Mouse (Mus musculus) hindbrain, embryonic 11.5 days (tissue): ENCODE results near the gene Ciita. TPM values are rescaled to one million over a fixed set of nuclear protein-coding genes. Genes with fewer than 3 reads are reported as not detected.

Experiments
- ATAC-seq: fragments of 200-750 bp; cut with Nextera tagmentation; 2 replicates; pipeline ENCODE4 v1.8.0; 2017; ENCODE audit warnings: mild to moderate bottlenecking, moderate TSS enrichment, moderate library complexity; ENCODE audit not compliant: low FRiP score
- DNase-seq: peaks from one replicate; pipeline ENCODE4 v3.0.0-alpha.2; 2015; ENCODE audit warnings: low spot score
- H3K27ac ChIP-seq: fragments of 300-500 bp; sonication (generic); 2 replicates; pipeline ENCODE4 v1.5.1; 2014; ENCODE audit warnings: mild to moderate bottlenecking, low read depth, low read length
- H3K27me3 ChIP-seq: fragments of 300-500 bp; sonication (generic); 2 replicates; pipeline ENCODE4 v1.6.1; 2014; ENCODE audit warnings: mild to moderate bottlenecking, low read length, moderate library complexity, mixed read lengths; ENCODE audit not compliant: control insufficient read depth, insufficient read depth
- H3K36me3 ChIP-seq: fragments of 300-500 bp; sonication (generic); 2 replicates; pipeline ENCODE4 v1.6.1; 2014; ENCODE audit warnings: mild to moderate bottlenecking, low read length, moderate library complexity, mixed read lengths; ENCODE audit not compliant: control insufficient read depth, insufficient read depth
- H3K4me1 ChIP-seq: fragments of 300-500 bp; sonication (generic); replicated peaks from 2 replicates; pipeline ENCODE4 v1.6.1; 2014; ENCODE audit warnings: low read length, mixed read lengths; ENCODE audit not compliant: control insufficient read depth, insufficient read depth
- H3K4me2 ChIP-seq: fragments of 300-500 bp; sonication (generic); replicated peaks from 2 replicates; pipeline ENCODE4 v1.6.1; 2014; ENCODE audit warnings: mild to moderate bottlenecking, low read depth, low read length
- H3K4me3 ChIP-seq: fragments of 300-500 bp; sonication (generic); 2 replicates; pipeline ENCODE4 v1.5.1; 2014; ENCODE audit warnings: low read depth, low read length
- H3K9ac ChIP-seq: fragments of 300-500 bp; sonication (generic); 2 replicates; pipeline ENCODE4 v1.6.1; 2014; ENCODE audit warnings: low read depth, low read length
- H3K9me3 ChIP-seq: fragments of 300-500 bp; sonication (generic); 2 replicates; pipeline ENCODE4 v1.6.1; 2016; ENCODE audit warnings: low read length; ENCODE audit not compliant: control insufficient read depth
- WGBS: fragments of 180-500 bp; shearing (Covaris S2); extraction: QIAGEN DNeasy Blood & Tissue Kit; methylation state at CpG from one replicate; pipeline ENCODE4 v1.1.7; 2014; 5-methylcytosine and 5-hydroxymethylcytosine counted together
- polyA plus RNA-seq: library from polyadenylated mRNA; unstranded; fragments of >200 nt; fragmentation: Nextera tagmentation; extraction: Ambion mirVana; gene quantifications from 2 replicates; pipeline ENCODE4 v1.2.1, GENCODE M21; 2014

Ciita gene
- polyA plus RNA-seq, 1 experiment from 2014 or later: 0.36 TPM

DNA sequence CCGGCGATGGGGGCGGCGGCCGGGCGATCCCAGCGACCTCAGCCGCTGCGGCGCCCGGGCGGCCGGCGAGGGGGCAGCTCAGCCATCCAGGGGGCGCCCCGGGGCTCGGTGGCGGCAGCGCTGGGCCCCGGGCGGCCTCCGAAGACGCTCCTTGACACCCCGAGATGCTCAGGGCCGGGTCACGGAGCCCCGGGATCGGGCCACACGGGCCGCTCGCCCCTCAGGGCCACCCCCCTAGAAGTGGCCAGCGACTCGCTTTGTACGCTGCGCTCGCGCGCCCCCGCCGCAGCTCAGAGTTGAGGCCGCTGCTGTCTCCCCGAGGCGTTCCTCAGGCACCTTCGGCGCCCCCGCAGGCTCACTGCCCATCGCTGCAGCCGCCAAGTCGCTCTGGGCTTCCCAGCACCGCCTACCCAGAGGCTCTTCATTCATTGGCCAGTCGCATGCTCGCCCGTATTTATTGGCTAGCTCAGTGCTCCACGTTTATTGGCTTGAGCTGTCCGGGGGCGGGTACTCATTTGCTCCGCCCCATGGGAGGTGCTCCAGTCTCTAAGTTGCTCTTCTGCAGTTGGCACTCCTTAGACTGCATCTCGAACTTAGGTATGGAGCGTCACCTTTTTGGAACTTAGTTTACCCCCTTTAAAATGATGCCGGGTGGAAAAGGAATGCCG is 63.0 kb downstream of the Ciita start, which contains the start of gene Dexi:
TSS of gene Dexi (minus strand) at position 357 of the 668 bp plus-strand sequence.
- ATAC-seq (peak; percentile 93), DNase-seq (peak; percentile 93)
- Histone ChIP-seq H3K36me3 (no peaks in the 10 kb centered on the region), H3K27me3 (no peaks in the 10 kb centered on the region), H3K4me3 (peak within 1 kb of the TSS; percentile 69), H3K4me1 (peaks cover 10% of the 10 kb centered on the region), H3K4me2 (peak within 1 kb of the TSS; percentile 79), H3K9ac (peak within 1 kb of the TSS; percentile 79), H3K9me3 (no peaks in the 10 kb centered on the region), H3K27ac (peak within 1 kb of the TSS; percentile 77)
- whole genome bisulfite sequencing: under 1% methylated on average over 30 of the region's 61 CpGs

DNA sequence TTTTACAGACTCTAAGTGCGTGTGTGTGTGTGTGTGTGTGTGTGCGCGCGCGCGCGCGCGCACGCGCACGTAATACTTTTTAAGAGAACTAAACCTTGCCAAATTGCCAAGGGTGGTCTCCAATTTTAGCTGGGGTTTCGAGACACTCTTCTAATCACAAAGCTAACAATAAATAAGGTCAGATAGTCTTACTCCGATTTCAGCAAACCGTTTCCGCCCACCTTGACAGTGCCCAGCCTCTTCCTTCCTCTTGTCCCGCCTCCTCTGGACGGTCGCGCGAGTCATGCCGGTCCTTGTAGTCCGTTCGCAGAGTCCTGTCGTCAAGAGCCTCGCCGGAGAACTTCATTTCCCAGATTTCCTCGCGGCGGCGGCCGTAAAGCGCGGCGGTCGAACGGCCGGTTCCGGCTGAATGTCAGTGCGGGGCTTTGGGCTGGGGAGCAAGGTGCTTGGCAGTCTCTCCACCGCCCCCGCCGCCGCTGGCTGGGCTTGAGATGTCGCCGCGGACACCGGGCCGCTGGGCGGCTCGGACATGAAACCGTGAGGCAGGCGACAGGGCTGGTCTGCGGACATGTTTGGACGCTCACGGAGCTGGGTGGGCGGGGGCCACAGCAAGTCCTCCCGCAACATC is 65.2 kb downstream of the Ciita start, which contains the start of gene Clec16a:
TSS of gene Clec16a (plus strand) at position 345 of the 628 bp plus-strand sequence.
- ATAC-seq (peak; percentile 91), DNase-seq (peak; percentile 96)
- Histone ChIP-seq H3K4me3 (peak within 1 kb of the TSS; percentile 91), H3K27ac (no peak within 1 kb of the TSS), H3K4me2 (peak within 1 kb of the TSS; percentile 73), H3K4me1 (peaks cover 10% of the 10 kb centered on the region), H3K9me3 (no peaks in the 10 kb centered on the region), H3K36me3 (no peaks in the 10 kb centered on the region), H3K9ac (peak within 1 kb of the TSS; percentile 77), H3K27me3 (no peaks in the 10 kb centered on the region)
- under 1% methylated on average over 58 of the region's 58 CpGs for WGBS

DNA sequence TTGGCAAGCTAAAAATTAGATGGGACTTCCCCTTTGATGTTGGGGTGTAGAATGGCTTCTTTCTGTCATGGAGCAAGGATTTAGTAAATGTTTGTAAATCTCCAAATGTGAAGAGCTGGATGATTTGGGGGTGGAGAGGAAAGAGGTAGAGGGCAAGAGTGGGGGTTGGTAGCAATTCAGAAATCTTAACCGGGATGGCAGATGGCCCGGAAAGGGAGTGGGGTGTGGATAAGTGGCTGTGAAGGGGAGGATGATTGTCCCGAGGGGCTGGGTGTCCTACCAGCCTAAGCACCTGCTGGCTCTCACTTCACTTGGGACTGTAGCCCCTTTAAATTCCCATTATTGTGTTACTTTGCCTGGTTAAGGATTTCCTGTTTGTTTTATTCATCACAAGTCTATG is 67.0 kb downstream of the Ciita start:
- DNase-seq: no peak
- no peaks in the 10 kb centered on the region for H3K9me3 ChIP-seq
- H3K4me3 ChIP-seq: no peak overlapping the region
- no peak overlapping the region for H3K9ac ChIP-seq
- H3K4me2 ChIP-seq: no peak overlapping the region
- no peaks in the 10 kb centered on the region; the same call in 1 of the 2 replicates for H3K4me1 ChIP-seq
- WGBS: 70% methylated on average over 3 of the region's 3 CpGs
- H3K27me3 ChIP-seq: no peaks in the 10 kb centered on the region
- no peak for ATAC-seq
- H3K27ac ChIP-seq: no peak overlapping the region
- H3K36me3 ChIP-seq: no peaks in the 10 kb centered on the region

DNA sequence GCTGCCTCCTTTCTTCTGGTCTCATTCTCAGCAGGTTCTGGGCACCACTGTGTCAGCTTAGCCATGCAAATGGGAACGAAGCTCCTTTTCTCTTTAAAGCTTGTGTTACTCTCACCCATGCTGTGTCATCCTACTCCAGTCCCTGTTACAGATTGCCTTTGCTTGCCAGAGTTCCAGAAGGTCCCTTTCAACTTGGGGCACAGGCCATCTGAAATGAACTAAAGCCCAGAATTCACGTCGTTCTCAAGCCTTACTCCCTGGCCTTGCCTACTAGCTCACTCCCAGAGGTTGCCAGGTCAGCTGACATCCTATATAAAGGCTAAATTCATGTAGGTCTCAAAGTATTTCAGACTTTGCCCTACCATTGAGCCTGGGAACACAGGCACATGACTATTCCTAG is 69.1 kb downstream of the Ciita start:
- Histone ChIP-seq H3K4me1 (no peaks in the 10 kb centered on the region), H3K4me3 (no peak overlapping the region), H3K27me3 (no peaks in the 10 kb centered on the region), H3K36me3 (no peaks in the 10 kb centered on the region), H3K9ac (no peak overlapping the region), H3K27ac (no peak overlapping the region), H3K4me2 (no peak overlapping the region), H3K9me3 (no peaks in the 10 kb centered on the region)
- no peak for DNase-seq
- WGBS: 67% methylated on average over 3 of the region's 3 CpGs
- ATAC-seq: no peak

DNA sequence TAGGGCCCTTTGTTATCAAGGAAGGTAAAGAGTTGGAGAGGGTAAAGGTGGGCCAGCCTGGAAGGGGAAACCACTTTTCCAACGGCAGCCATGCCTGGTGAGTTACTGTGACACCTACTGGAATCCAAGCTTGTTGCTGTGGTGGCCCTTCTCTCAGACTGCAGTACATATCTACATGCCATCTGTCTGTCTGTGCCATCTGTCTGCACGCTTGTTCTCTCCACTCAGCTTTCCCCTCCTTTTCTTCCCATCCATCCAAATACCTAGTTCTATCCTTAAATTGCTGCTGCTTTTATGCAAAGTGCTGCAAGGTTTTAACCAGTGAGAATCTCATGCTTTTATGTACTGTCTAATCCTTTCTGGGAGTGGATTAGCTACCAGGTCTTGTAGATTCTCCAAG is 69.7 kb downstream of the Ciita start:
- ATAC-seq: no peak

DNA sequence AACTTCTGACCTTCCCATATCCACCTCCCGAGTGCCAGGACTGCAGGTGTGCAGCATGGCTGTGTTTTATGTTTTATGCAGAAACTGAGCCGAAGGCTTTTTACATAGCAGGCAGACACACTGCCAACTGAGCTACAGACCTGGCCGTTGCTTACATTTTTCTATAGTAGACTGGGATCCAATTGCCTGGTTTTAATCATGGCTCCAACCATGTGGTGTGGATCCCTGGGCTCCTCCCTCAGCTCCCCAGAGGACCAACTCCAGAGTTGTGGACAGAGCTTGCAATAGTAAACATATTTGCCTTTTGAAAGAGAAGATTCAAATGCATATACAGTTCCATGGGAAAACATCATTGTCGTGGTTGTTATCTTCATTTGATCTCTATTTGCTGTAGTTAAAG is 71.7 kb downstream of the Ciita start:
- DNase-seq: no peak
- 86% methylated on average over 4 of the region's 4 CpGs for WGBS
- no peak overlapping the region for H3K4me3 ChIP-seq
- H3K9me3 ChIP-seq: no peaks in the 10 kb centered on the region
- H3K27ac ChIP-seq: no peak overlapping the region
- no peak for ATAC-seq
- H3K36me3 ChIP-seq: no peaks in the 10 kb centered on the region
- H3K9ac ChIP-seq: no peak overlapping the region
- no peaks in the 10 kb centered on the region for H3K27me3 ChIP-seq
- H3K4me1 ChIP-seq: no peaks in the 10 kb centered on the region
- no peak overlapping the region for H3K4me2 ChIP-seq

More for the DNA sequence above, 69.7 kb downstream of the Ciita start:
- Histone ChIP-seq H3K9ac (no peak overlapping the region), H3K4me1 (no peaks in the 10 kb centered on the region), H3K27ac (no peak overlapping the region), H3K27me3 (no peaks in the 10 kb centered on the region), H3K9me3 (no peaks in the 10 kb centered on the region), H3K4me3 (no peak overlapping the region), H3K4me2 (no peak overlapping the region), H3K36me3 (no peaks in the 10 kb centered on the region)
- WGBS: 81% methylated on average over 2 of the region's 2 CpGs
- DNase-seq: no peak

DNA sequence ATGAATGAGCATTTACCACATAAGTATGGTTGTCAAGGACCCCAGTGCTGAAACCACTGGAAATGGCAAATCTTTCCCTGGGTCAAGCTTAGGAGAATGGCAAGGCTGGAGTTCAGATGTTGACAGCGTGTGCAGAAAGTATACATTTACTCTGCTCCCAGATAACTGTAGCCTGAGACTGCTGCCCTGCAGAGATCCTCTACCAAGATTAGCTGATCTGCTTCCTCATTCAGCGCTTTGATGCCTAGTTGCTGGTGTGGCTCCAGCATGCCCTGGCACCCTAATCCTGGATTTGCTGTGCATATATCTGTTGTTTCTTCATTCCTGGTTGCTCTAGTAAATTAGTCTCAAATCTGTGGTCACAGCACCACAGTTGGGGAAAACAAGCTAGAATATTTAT is 74.0 kb downstream of the Ciita start:
- H3K4me1 ChIP-seq: no peaks in the 10 kb centered on the region
- H3K27me3 ChIP-seq: no peaks in the 10 kb centered on the region
- H3K4me3 ChIP-seq: no peak overlapping the region
- H3K9me3 ChIP-seq: no peaks in the 10 kb centered on the region
- 95% methylated on average over 2 of the region's 2 CpGs for WGBS
- no peaks in the 10 kb centered on the region for H3K36me3 ChIP-seq
- H3K4me2 ChIP-seq: no peak overlapping the region
- no peak overlapping the region for H3K27ac ChIP-seq
- no peak overlapping the region for H3K9ac ChIP-seq
- DNase-seq (no peak), ATAC-seq (no peak)

DNA sequence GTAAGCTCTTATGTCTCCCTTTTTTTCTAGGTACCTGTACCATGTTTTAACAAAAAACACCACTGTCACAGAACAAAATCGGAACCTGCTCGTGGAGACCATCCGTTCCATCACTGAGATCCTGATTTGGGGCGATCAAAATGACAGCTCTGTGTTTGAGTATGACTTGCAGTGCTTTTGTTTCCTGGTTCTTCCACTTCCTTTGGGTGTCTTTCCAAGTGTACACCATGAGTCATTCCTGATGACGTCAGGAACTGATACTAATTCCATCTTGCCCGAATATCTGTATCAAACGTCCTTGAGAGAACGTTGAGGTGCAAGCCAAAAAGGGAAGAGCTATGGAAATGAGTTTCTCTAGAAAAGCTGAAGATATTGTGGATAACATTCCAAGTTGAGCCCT is 80.1 kb downstream of the Ciita start:
- Histone ChIP-seq H3K9me3 (no peaks in the 10 kb centered on the region), H3K9ac (no peak overlapping the region), H3K36me3 (0 out of 2 replicates have a peak, but pooled peaks cover 2% of the 10 kb centered on the region), H3K4me3 (no peak overlapping the region), H3K4me2 (no peak overlapping the region), H3K27me3 (no peaks in the 10 kb centered on the region), H3K4me1 (no peaks in the 10 kb centered on the region), H3K27ac (no peak overlapping the region)
- DNase-seq: no peak
- no peak for ATAC-seq
- 94% methylated on average over 8 of the region's 8 CpGs for WGBS
